Mouse (Mus musculus) spleen, adult 12 weeks (tissue): Measurements from ENCODE around the gene Arpc1b.
A peak's percentile ranks its signal among the peaks of the same experiment; 100 is the strongest.
"Not testable (repeated sequence)": the region's sequence is repeated elsewhere in the genome, so short reads cannot be mapped to it uniquely, and the experiment has no call there.

ENCODE experiments used
- DNase-seq: peaks from one replicate; pipeline ENCODE4 v3.0.0; 2022; ENCODE audit warnings: low spot score

The Arpc1b gene

DNA sequence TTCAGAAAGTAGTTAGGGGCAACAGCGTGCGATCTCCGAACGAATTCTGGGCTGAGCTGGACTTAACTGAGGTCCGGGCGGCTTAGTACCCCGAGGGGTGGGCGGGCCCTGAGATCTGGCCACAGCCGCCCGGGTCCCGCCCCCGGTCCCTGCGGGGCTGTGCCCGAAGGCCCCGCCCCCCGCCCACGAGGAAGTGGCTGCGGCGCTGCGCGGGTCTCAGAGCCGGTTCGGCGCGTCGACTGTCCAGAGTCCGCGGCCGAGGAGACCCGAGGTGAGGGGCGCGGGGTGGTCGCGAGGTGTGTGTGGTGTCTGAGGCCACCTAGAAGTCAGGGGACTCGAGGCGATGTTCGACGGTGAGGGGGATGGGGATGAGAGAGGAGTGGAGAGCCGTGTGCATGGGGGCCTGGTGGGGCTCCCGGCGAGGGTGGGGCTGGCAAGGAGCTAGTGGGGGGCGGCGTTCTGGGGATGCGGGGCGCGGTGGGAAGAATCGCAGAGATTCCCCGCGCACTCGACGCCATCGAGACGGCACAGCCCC lies at the start of gene Arpc1b:
TSS of gene Arpc1b (plus strand) at position 145 of the 535 bp plus-strand sequence.
- peak; percentile 31 for DNase-seq

DNA sequence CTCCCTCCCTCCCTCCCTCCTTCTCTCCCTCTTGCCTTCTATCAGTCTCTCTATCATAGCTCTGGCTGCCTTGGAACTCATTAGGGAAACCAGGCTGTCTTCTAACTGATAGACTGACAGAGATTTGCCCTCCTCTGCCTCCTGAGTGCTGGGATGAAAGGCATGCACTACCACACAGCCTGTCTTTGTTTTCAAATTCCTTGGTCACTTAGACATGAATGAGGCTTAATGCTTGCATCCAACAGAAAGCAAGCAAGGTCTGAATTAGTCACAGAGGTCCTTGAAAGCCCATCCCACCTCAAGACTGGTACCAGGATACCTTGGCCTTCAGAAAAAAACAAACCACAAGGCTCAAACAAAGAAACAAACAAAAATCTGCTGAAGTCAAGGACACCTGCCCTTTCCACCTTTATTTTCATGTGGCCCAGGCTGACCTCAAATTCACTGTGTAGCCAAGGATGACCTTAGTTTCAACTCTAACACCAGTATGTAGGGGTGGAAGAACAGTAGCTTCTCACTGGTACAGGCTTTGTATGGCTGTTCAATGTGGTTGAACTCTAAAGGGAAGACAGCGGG lies 49.2 kb upstream of the Arpc1b start:
- DNase-seq: no peak

DNA sequence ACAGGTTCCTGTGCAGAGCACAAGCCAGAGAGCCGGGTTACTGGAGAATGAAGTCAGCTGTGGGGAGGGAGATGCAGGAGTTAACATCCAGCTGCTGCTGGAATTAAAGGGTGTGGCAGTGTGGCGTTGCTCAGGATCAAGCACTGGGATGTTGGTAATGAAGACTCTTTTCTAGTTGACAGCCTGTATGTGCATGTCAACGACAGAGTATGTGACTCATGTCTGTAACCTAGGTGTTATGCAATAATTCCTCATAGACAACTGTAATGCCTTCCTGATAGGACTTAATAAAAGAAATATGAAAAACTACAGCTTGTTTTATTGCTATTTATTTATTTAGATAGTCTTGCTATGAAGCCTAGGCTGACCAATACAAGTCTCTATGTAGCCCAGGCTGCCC lies 45.2 kb upstream of the Arpc1b start:
- no peak for DNase-seq

DNA sequence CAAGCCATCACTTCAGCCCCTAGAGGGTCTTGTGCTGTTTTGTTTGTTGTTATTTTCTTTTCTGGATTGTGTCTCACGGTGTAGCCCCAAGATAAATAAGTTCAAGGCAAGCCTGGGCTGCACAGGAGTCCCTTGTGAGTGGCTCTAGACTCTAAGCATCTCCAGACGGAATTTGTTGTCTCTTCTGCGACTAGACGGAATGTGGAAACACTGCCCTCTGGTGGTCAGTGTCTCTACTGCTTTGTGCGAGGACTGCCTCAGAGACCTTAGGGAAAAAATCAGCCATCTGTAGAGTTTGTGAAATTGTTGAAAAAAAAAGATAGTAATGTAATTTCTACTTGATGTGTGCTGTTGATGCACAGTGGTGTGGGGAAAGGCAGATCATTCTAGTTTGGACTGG lies 44.3 kb upstream of the Arpc1b start:
- peak; percentile 37 for DNase-seq

DNA sequence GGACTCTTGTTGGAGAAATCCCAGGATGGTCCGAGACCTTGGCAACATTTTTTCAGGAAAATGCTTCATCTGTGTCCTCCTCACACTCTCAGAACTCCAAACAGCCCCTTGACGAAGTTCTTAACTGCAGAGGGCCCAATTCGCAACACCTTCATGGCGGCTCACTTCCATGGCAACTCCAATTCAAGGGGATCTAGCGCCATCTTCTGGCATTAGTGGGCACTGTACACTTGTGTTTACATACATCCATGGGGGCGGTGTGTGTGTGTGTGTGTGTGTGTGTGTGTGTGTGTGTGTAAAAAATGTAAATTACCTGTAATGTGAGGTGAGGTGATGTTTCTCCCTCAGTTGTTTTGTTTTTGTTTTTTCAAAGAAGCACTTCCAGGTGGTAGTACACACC lies 42.7 kb upstream of the Arpc1b start:
- no peak for DNase-seq

DNA sequence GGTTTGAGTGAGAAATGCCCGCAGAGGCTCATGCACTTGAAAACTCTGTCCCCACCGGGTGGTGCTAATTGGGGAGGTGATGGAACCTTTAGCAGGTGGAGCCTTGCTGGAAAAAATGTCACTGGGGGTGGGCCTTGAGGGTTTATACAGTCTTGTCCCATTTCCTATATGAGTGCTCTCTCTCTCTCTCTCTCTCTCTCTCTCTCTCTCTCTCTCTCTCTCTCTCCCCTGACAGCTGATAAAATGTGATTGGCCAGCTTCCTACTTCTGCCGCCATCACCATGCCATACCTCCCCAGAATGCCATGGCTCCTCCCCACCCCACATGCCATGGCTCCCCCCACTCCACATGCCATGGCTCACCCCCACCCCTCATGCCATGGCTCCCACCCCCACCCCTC lies 38.9 kb upstream of the Arpc1b start:
- DNase-seq: no peak

DNA sequence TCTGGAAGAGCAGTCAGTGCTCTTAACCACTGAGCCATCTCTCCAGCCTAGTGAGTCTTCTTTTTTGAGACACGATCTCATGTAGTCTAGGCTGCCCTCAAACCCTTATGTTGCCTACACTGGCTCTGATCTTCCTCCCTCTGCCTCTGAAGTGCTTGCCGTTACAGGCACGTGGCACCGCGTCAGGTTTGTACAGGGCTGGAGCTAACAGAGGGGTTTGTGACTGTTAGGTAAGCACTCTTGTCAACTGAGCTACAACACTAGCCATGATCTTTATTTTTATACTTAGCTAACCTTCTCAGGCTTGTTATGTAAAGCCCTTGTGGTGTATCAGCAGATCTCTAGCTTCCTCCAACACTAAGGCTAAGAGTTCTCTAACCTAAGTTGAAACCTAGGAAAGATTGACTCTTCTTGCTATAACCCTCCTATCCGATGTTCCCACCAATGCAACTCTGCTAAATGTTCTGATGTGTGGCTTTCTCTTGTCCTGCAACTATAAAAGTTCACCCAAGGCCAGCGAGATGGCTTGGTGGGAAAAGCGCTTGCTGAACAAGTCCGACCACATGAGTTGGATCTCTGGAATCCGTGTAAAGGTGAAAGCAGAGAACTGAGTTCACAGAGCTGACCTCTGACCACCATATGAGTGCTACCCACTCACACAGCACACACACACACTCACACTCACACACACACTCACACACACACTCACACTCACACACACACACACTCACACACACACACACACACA lies 32.0 kb upstream of the Arpc1b start:
- no peak for DNase-seq

DNA sequence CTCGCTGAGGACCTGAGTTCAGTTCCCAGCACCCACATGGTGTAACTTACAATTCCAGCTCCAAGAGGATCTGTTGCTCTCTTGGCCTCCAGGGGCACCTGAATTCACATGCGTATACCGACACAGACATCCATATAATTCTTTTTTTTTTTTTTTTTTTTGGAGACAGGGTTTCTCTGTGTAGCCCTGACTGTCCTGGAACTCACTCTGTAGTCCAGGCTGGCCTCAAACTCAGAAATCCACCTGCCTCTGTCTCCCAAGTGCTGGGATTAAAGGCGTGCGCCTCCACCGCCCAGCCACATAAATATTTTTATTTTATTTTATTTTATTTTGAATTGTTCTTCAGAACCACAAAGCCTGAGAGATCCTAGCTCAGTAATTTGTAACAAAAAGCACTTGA lies 30.8 kb upstream of the Arpc1b start:
- not testable (repeated sequence) for DNase-seq

DNA sequence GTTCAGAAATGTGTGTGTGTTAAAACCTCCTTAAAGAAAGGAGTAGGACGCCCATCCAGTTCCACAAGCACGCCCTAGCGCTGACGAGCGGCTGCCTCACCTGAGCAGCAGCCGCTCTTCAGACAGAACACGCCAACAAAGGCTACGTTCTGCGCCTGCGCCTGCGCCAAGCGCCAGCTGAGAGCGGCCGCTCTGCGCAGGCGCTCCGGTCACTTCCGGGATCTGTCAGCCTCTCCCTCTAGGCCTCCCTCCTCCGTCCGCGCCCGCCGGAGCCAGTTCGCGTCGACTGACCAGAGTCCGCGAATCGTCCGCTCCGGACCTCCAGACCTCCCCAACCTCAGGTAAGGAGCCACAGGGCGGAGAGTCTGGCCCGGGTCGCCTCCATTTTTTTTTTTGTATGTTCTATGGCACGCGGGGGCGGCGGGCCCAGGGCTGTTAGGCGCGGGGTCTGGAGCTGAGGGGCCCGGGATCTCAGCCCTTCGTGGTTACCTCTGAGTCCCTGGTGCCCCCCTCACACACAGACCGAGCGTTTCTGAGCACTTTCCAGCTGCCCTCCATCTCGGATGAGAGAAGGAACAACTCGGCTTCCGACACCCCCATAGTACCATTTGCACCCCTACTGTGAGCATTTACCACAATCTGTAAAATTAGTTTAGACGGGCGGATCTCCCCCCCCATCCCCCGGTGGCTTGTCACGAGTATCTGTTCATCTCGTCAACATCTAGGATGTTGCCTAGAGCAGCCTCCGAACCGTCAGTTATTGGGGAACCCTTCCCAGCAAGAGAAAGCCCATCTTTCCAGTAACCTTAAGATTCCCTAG lies 30.2 kb upstream of the Arpc1b start, which contains the start of the genes Arpc1a and Kpna7:
TSS of gene Arpc1a (plus strand) at position 199 of the 820 bp plus-strand sequence.
TSS of gene Kpna7 (minus strand) at position 399 of the 820 bp plus-strand sequence.
- DNase-seq: peak; percentile 79

DNA sequence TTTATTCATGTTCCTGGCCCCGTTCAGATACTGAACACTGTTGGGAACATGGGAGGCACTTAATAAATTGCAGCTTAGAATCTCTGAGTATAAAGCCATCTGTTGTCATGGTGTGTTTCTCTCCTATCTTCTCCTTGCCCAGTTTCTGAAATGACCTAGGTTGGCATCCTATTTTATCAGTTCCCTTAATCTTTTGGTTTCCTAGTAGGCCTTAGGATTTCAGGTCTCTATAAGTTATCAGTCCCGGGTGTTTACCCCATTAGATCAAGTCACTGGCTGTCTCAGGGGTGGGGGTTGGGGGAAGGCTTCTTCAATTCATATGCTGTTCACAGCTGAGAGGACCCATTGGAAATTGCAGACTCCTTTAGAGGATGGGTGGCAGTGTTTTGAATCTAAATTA lies 29.2 kb upstream of the Arpc1b start:
- no peak for DNase-seq

DNA sequence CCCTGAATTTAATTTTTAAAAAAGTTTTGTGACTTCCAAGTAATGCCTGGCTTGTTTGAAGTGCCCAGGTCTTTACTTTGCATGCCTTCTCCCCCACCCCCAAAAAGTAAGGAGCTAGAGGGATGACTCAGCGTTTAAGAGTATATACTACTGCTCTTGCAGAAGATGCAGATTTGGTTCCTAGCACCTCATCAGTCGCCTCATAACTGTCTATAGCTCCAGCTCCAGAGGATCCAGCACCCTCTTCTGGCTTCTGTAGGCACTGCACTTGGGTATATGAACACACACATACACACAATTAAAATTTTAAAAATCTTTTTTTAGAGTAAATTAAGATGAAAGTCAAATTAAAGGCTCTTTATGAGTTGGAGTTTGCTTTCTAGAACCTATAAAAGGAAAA lies 25.8 kb upstream of the Arpc1b start:
- no peak for DNase-seq

DNA sequence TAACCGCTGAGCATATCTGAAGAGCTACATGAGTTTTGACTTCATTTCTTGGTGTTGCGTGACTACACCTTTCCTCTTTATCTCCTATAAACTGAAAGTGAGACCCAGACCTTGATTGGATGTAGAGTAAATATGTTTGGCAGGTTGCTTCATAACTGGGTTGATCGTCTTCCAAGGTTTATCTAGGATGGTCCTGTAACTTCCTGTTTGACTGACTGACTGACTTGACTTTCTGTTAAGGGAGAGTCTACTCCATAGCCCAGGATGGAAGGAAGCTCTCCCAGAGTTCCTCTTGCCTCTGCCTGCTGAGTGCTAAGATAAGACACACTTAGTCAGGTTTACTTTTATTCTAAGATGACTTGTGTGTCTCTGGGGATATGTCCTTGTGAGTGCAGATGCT lies 24.1 kb upstream of the Arpc1b start:
- DNase-seq: no peak

DNA sequence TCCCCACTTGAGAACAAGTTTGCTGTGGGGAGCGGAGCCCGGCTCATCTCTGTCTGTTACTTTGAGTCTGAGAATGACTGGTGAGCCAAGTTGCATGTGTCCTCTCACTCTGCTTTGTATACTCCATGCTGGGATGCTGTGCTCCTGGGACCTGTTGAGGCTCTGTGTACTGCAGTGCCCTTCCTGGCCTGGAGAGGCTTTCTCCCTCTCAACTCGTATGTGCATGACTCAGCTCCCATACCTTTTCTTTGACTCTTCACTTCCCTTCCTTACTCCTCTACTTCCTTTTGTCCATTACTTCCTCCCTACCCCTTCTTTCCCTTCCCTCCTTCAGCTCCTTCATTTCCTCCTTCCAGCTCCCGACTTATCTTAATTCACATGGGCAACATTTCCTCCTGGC lies 17.8 kb upstream of the Arpc1b start:
- DNase-seq: no peak

DNA sequence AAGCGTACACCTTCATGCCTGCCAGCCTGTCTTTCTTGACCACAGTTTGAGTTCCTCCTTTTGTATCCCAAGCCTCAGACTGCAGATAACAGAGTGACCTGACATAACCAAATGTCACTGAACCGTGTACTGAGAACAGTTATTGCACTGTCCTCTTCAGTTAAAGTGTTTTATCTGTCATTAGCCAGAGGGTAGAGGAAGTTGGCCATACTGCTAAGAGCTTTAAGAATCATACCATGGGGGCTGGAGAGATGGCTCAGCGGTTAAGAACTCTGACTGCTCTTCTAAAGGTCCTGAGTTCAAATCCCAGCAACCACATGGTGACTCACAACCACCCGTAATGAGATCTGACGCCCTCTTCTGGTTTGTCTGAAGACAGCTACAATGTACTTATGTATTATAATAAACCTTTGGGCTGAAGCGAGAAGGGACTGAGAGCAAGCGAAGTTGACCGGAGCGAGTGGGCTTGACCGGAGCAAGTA lies 15.6 kb upstream of the Arpc1b start:
- DNase-seq: no peak

DNA sequence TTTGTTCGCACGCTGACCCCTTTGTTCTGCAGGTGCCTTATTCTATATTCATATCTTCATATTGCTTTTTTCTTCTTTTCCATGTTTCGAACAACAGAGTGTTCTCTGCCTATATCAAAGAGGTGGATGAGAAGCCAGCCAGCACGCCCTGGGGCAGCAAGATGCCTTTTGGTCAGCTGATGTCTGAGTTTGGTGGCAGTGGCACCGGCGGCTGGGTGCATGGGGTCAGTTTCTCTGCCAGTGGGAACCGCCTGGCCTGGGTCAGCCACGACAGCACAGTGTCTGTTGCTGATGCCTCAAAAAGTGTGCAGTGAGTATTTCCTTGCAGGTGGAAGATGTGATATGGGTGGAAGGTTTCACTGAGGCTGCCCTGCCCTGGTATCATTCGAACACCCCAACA lies 13.1 kb upstream of the Arpc1b start:
- DNase-seq: no peak

DNA sequence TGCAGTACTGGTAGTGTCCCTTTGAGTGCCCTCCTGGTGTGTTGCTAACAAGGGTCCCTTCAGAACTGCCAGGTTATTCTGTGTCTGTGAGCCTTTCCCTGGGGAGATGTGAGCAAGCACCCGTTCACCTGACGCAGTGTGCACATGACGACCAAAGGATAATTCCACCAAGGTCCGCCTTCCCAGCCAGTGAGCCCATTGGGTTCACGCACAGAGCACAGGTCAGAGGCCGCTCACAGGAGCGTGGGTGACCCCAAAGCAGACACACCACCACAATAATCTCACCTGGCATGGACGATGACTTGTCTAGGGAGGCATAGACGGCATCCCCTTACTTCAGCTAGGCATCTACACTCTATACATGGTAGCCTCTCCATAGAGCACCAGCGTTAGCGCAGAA lies 12.6 kb upstream of the Arpc1b start:
- not testable (repeated sequence) for DNase-seq

DNA sequence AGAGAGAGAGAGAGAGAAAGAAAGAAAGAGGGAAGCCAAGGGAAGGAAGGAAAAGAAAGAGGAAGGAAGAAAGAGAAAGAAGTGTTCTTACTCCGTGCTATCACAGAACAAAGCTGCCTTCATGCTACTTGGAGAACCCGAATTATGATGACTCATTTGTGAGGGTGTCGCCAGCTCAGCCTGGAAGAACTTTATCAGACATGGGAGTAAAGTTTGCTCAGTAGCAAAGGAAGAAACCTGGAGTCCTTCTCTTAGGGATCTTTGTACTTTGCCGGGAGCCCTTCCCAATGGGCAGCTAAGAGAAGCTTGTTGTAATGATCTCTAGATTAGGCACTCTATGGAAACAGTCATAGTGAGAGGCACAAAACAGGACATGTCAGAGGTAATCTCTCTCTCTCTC lies 11.3 kb upstream of the Arpc1b start:
- DNase-seq: no peak

DNA sequence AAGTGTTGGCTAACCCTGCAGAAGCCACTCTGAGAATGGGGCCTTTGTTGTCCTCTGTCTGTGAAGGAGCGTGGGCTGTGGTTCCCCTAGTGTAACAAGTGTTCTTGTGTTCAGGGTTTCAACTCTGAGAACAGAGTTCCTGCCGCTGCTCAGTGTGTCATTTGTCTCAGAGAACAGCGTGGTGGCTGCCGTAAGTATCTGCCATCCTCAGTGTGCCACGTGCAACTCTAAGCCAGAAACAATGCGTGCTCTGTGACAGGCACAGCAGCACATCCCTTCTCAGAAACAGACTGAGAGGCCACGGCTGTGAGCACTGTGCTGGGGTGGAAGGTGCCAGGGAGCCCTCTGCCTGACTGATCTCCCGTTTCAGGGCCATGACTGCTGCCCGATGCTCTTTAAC lies 9.7 kb upstream of the Arpc1b start:
- no peak for DNase-seq

DNA sequence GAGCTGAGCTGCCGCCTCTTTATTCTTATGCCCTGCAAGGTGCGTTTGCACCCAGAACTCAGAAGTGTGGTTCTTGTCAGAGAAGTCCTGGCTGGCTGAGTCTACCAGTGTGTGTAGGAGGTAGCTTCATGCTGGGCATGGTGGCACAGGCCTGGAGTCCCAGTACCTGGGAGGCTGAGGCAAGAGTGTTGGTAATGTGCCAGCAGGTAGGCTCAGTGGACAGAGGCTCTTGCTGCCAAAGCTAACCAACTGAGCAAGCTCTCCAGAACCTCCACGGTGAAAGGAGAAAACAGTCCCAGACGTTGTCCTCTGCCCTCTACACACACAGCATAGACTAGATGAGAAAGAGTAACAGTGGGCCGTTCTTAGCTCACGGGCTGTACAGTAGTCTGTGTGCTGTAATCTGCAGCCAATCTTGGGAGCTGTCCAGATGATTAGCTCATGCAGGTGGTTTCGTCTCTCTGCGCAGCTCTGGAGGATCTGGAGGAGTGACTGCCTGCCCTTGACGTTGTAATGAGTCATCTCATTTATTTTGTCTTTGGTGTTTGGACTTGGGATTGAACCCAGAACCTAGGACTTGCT lies 8.2 kb upstream of the Arpc1b start:
- DNase-seq: no peak

DNA sequence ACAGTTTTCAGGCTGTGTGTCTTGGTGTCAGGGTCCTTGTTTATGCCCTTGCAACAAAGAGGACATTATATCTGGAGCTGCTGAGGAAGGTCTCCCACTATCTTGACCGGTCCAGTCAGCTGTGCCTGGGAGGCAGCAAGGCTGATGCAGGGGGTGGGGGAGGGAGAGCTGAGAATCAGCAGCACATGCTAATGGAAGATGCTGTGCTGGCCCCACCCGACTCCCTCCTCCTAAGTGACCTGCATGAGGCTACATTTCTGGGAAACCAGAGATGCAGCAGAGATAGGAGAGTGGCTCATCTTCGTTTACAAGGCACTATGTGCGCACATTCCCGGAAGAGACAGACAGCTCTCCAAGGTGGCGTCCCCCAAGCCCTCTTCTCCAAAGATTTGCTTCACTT lies 3.6 kb upstream of the Arpc1b start:
- DNase-seq: no peak

DNA sequence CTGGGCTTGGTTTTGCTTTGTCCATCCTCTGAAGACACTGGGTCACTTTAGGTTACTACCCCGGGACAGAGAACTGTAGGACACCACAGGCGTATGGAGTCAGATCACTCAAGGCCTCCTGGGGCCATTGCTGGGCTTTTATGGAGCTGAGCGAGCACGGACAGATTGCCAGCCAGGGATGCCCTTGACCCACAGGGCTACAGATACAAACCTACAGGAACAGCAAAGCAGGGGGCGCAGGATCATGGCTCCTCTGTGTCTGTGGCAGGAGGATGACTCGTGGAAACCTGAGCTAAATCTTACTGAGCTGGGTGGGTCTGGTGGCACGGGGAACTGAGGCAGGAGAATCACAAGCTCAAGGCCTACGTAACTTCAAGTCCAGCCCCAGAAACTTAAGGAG lies 1.4 kb upstream of the Arpc1b start:
- DNase-seq: no peak

DNA sequence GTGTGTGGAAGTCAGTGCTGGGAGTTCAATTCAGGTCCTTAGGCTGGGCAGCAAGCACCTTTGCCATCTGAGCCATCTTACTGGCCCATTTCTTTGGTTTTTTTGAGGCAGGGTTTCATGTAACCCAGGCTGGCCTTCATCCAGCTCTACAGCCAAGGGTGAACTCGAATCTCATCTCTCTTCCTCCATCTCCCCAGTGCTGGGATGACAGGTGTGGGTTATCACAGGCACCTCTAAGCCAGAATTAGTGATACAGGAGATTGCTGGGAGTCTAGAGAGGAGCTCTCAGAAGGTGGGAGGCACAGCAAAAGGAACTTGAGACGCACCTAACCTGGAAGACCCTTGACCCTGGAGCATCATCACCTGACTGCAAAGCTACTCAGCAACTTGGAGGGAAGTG lies 599 bp upstream of the Arpc1b start:
- no peak for DNase-seq
